Mouse (Mus musculus) cortical plate, adult 2 months (tissue): ENCODE data around the gene Cybb. TPM values are rescaled to one million over a fixed set of nuclear protein-coding genes. Genes with fewer than 3 reads are reported as not detected.

Experiments used
- H3K27ac ChIP-seq: fragments of 200-500 bp; 2 replicates; pipeline ENCODE4 v1.5.1; 2012; ENCODE audit warnings: low read length, control low read depth, inconsistent platforms; ENCODE audit not compliant: insufficient read depth
- H3K4me1 ChIP-seq: fragments of 200-500 bp; 2 replicates; pipeline ENCODE4 v1.6.1; 2011; ENCODE audit warnings: low read length; ENCODE audit not compliant: control insufficient read depth, insufficient read depth
- H3K4me3 ChIP-seq: fragments of 200-500 bp; 2 replicates; pipeline ENCODE4 v1.5.1; 2011; ENCODE audit warnings: mild to moderate bottlenecking, low read length, control low read depth; ENCODE audit not compliant: insufficient read depth
- CTCF ChIP-seq: fragments of 200-500 bp; IDR thresholded peaks from 2 replicates; pipeline ENCODE4 v1.5.1; 2011; ENCODE audit warnings: mild to moderate bottlenecking, control low read depth, low read length; ENCODE audit not compliant: insufficient read depth; ENCODE audit errors: extremely low read depth
- POLR2A ChIP-seq: fragments of 200-500 bp; IDR thresholded peaks from 2 replicates; pipeline ENCODE4 v1.6.1; 2011; ENCODE audit warnings: mild to moderate bottlenecking, low read length, control low read depth; ENCODE audit not compliant: insufficient read depth; ENCODE audit errors: extremely low read depth
- polyA plus RNA-seq: library from polyadenylated mRNA; depleted of rRNA; stranded (reverse); fragments of >200 nt; gene quantifications from 2 replicates; pipeline ENCODE4 v1.2.3, GENCODE M21; 2012; rRNA removed

The Cybb gene
- polyA plus RNA-seq, 1 experiment, result 0.52 TPM

DNA sequence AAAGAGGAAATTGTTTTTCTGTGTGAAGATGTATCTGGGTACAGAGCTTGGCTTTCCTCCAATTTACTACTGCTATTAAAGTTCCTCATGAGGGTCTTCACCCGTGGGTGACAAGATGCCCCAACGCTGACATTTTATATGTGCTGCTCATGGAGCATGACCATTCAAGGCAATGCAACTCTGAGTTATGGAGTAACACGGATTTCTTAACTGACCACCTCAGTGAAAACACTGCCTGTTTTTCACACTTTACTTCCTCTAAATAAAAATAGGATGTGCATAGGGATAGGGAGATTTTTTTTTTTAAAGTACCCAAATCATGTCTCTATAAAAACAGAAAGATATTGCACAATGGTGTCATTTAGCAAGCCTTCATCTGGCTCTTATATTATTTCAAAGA, 24.9 kb downstream of the Cybb start:
- Histone ChIP-seq H3K4me3 (no peak overlapping the region), H3K4me1 (no peaks in the 10 kb centered on the region), H3K27ac (no peak overlapping the region)
- TF ChIP-seq CTCF (no peak), POLR2A (no peak)

DNA sequence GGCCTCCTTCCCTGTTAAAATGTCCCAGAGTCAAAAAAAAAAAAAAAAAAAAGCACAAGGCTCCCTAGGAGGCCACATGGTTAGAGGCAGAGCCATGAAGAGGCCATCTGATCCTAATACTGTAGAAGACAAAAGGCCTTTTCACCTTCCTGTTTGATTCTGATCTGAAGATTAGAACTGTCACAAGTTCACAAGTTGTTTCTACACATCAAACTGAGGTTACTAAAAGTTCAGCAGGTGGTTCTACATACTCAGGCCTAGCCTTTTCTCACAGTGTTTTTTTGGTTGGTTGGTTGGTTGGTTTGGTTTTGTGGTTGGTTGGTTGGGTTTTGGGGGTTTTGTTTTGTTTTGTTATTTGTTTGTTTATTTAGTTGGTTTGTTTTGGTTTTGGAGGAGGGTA, 26.2 kb downstream of the Cybb start:
- Histone ChIP-seq H3K4me3 (no peak overlapping the region), H3K4me1 (no peaks in the 10 kb centered on the region), H3K27ac (no peak overlapping the region)
- no peak for TF ChIP-seq CTCF
- TF ChIP-seq POLR2A, result no peak

- Histone ChIP-seq H3K4me3 (no peak overlapping the region), H3K4me1 (no peaks in the 10 kb centered on the region), H3K27ac (no peak overlapping the region)
- TF ChIP-seq CTCF (no peak), POLR2A (no peak)
Observed at GRCm38 (mm10) chrX:9460387-9460930, 27.1 kb downstream of the Cybb start.

GRCm38 (mm10) chrX:9452375-9452774, 35.2 kb downstream of the Cybb start:
- H3K4me1 ChIP-seq, result no peaks in the 10 kb centered on the region
- H3K27ac ChIP-seq, result no peak overlapping the region
- TF ChIP-seq POLR2A (no peak), CTCF (no peak)
- H3K4me3 ChIP-seq, result no peak overlapping the region

GRCm38 (mm10) chrX:9447284-9447683, 40.3 kb downstream of the Cybb start:
- Histone ChIP-seq H3K27ac (no peak overlapping the region), H3K4me3 (no peak overlapping the region), H3K4me1 (no peaks in the 10 kb centered on the region)
- TF ChIP-seq CTCF (no peak), POLR2A (no peak)

- H3K27ac ChIP-seq, result no peak overlapping the region
- H3K4me3 ChIP-seq, result no peak overlapping the region
Observed at GRCm38 (mm10) chrX:9441102-9441501, 46.5 kb downstream of the Cybb start.

GRCm38 (mm10) chrX:9440556-9440955, 47.0 kb downstream of the Cybb start:
- no peak overlapping the region for H3K4me3 ChIP-seq
- H3K4me1 ChIP-seq, result no peaks in the 10 kb centered on the region
- TF ChIP-seq CTCF, result no peak
- TF ChIP-seq POLR2A, result no peak
- no peak overlapping the region for H3K27ac ChIP-seq

More at GRCm38 (mm10) chrX:9441102-9441501, 46.5 kb downstream of the Cybb start:
- no peaks in the 10 kb centered on the region for H3K4me1 ChIP-seq
- no peak for TF ChIP-seq POLR2A
- TF ChIP-seq CTCF, result no peak

DNA sequence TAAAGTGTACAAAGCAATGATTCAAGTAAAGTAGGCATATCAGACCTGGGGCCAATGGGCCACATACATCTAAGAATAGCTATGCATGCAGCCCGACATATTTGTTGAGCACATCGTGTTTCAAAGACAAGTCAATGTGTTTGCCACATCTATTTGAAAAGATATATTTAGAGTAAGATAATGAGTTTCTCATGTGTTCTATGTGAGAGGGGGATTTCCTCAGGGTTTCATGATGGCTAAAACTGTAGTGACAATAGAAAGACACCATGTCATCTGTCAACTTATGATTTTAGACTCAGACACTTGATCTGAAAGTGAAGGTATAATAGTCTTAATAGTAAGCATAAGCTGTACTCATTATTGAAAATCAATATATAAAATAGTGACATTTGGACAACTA, 48.3 kb downstream of the Cybb start:
- Histone ChIP-seq H3K4me1 (no peaks in the 10 kb centered on the region), H3K27ac (no peak overlapping the region), H3K4me3 (no peak overlapping the region)
- no peak for TF ChIP-seq POLR2A
- TF ChIP-seq CTCF, result no peak

GRCm38 (mm10) chrX:9413889-9414288, 73.7 kb downstream of the Cybb start:
- H3K4me1 ChIP-seq, result no peaks in the 10 kb centered on the region
- TF ChIP-seq CTCF (no peak), POLR2A (no peak)
- no peak overlapping the region for H3K4me3 ChIP-seq
- no peak overlapping the region for H3K27ac ChIP-seq

Other genes with a start within 250 kb of the Cybb start
- not detected in 2 replicates for gene Gm14862, start 230.9 kb downstream of the Cybb start, polyA plus RNA-seq
- gene Xk, start 215.0 kb downstream of the Cybb start, polyA plus RNA-seq, result 8.7 TPM in 2 replicates
- gene H2al1m, start 204.0 kb downstream of the Cybb start, polyA plus RNA-seq, result 0.40 and 0.42 TPM in 2 replicates
- not detected in 2 replicates for gene H2al1k, start 137.1 kb downstream of the Cybb start, polyA plus RNA-seq
- not detected in 2 replicates for gene H2al1o, start 84.6 kb upstream of the Cybb start, polyA plus RNA-seq
- gene Dynlt3, start 175.2 kb upstream of the Cybb start, polyA plus RNA-seq, result 146 and 161 TPM in 2 replicates